Mouse (Mus musculus) heart, embryonic 15.5 days (tissue): ENCODE results near the gene Tuba8. TPM values are rescaled to one million over a fixed set of nuclear protein-coding genes. Genes with fewer than 3 reads are reported as not detected.
A peak's percentile ranks its signal among the peaks of the same experiment; 100 is the strongest.

Experiments
- ATAC-seq: fragments of 200-750 bp; cut with Nextera tagmentation; replicated peaks from 2 replicates; pipeline ENCODE4 v1.8.0; 2017; ENCODE audit warnings: low read depth, moderate TSS enrichment; ENCODE audit not compliant: insufficient number of reproducible peaks, insufficient read depth, low FRiP score
- H3K27ac ChIP-seq: fragments of 300-500 bp; sonication (generic); 2 replicates; pipeline ENCODE4 v1.5.1; 2015; ENCODE audit warnings: mild to moderate bottlenecking, inconsistent platforms
- H3K27me3 ChIP-seq: fragments of 300-500 bp; sonication (generic); 2 replicates; pipeline ENCODE4 v1.6.1; 2015; ENCODE audit warnings: inconsistent platforms
- H3K36me3 ChIP-seq: fragments of 300-500 bp; sonication (generic); 2 replicates; pipeline ENCODE4 v1.6.1; 2015; ENCODE audit warnings: mild to moderate bottlenecking, inconsistent platforms
- H3K4me1 ChIP-seq: fragments of 300-500 bp; sonication (generic); replicated peaks from 2 replicates; pipeline ENCODE4 v1.6.1; 2015; ENCODE audit warnings: inconsistent platforms
- H3K4me2 ChIP-seq: fragments of 300-500 bp; sonication (generic); 2 replicates; pipeline ENCODE4 v1.6.1; 2015; ENCODE audit warnings: inconsistent platforms, mild to moderate bottlenecking, moderate library complexity
- H3K4me3 ChIP-seq: fragments of 300-500 bp; sonication (generic); 2 replicates; pipeline ENCODE4 v1.5.1; 2015; ENCODE audit warnings: mild to moderate bottlenecking, inconsistent platforms
- H3K9ac ChIP-seq: fragments of 300-500 bp; sonication (generic); 2 replicates; pipeline ENCODE4 v1.6.1; 2015; ENCODE audit warnings: mild to moderate bottlenecking, inconsistent platforms
- H3K9me3 ChIP-seq: fragments of 300-500 bp; sonication (generic); replicated peaks from 2 replicates; pipeline ENCODE4 v1.6.1; 2016; ENCODE audit warnings: inconsistent platforms
- WGBS: fragments of 180-500 bp; shearing (Covaris S2); methylation state at CpG from one replicate; pipeline ENCODE4 v1.1.7; 2015; ENCODE audit warnings: mixed read lengths; 5-methylcytosine and 5-hydroxymethylcytosine counted together
- polyA plus RNA-seq: library from polyadenylated mRNA; unstranded; fragments of >200 nt; fragmentation: Nextera tagmentation; extraction: Ambion mirVana; gene quantifications from 2 replicates; pipeline ENCODE4 v1.2.1, GENCODE M21; 2015

Gene Tuba8
- polyA plus RNA-seq, 1 experiment from 2014 or later: 0.58 TPM

DNA sequence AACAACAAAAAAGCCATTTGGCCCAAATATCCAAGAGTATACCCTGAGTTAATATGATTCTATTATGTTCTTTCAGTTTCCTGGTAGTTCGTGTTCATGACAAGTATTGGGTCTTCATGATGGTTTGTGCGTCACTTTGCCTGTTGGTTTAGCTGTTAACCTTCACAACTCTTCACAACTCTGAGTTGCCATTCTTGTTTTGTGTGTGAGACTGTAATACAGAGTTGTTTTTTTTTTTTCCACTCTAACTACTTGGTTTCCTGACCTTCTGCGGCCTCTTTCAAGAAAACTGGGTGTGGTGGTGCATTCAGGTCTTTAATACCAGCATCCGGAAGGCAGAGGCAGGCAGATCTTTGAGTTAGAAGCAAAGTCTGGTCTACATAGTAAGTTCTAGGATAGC is 27.7 kb downstream of the Tuba8 start:
- no peak for ATAC-seq
- 89% methylated on average over 4 of the region's 4 CpGs for WGBS
- Histone ChIP-seq H3K9me3 (no peaks in the 10 kb centered on the region), H3K4me2 (no peak overlapping the region), H3K27me3 (peaks cover 4% of the 10 kb centered on the region; the same call in 1 of the 2 replicates), H3K4me3 (no peak overlapping the region), H3K9ac (no peak overlapping the region), H3K36me3 (no peaks in the 10 kb centered on the region), H3K27ac (no peak overlapping the region), H3K4me1 (no peaks in the 10 kb centered on the region; the same call in 1 of the 2 replicates)

DNA sequence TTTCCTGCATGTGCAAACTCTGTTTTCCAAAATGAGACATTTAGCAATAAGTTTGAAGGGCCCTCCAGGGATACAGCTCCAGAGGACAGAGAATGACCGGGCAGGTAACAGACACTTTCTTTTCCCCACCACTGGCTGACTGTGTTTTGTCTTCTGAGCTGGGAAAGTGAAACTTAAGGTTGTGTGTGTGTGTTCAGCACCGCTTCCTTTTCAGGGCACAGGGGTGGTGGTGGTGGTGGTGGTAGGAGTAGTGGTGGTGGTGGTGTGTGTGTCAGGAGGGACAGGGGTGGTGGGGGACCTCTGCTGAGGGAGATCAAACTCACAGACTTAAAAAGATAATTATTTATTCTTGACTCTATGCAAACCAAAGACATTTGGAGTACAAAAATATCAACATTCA is 31.3 kb downstream of the Tuba8 start:
- no peak for ATAC-seq
- no peaks in the 10 kb centered on the region for H3K36me3 ChIP-seq

DNA sequence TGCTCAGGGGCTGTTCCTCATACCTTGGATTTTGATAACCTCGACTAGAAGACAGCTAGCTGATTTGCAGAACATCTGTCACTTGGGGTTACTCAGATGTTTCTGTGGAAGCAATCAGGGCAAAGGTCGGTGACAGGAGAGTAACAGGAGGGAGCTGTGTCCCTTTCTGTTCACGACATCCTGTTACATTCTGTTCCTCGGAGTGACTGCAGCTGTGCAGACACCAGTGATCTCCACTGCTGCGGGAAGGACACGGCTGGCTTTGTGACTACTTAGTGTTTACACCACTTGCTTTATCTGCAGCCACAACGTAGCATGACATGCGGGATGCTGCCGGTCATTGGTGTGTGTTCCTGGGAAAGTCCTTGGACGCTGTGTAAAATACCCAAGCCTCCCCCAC is 32.7 kb downstream of the Tuba8 start:
- ATAC-seq: no peak
- H3K4me1 ChIP-seq: peaks cover 4% of the 10 kb centered on the region
- no peak overlapping the region for H3K4me3 ChIP-seq
- H3K4me2 ChIP-seq: no peak overlapping the region
- H3K27me3 ChIP-seq: peaks cover 13% of the 10 kb centered on the region
- H3K9me3 ChIP-seq: no peaks in the 10 kb centered on the region
- WGBS: 31% methylated on average over 10 of the region's 10 CpGs
- no peaks in the 10 kb centered on the region for H3K36me3 ChIP-seq
- no peak overlapping the region for H3K27ac ChIP-seq
- H3K9ac ChIP-seq: no peak overlapping the region

More for the DNA sequence above, 31.3 kb downstream of the Tuba8 start:
- Histone ChIP-seq H3K27ac (no peak overlapping the region), H3K4me1 (peaks cover 4% of the 10 kb centered on the region), H3K9me3 (no peaks in the 10 kb centered on the region), H3K4me2 (no peak overlapping the region), H3K27me3 (peaks cover 7% of the 10 kb centered on the region; the same call in 1 of the 2 replicates), H3K9ac (no peak overlapping the region), H3K4me3 (no peak overlapping the region)
- 84% methylated on average over 2 of the region's 2 CpGs for WGBS

DNA sequence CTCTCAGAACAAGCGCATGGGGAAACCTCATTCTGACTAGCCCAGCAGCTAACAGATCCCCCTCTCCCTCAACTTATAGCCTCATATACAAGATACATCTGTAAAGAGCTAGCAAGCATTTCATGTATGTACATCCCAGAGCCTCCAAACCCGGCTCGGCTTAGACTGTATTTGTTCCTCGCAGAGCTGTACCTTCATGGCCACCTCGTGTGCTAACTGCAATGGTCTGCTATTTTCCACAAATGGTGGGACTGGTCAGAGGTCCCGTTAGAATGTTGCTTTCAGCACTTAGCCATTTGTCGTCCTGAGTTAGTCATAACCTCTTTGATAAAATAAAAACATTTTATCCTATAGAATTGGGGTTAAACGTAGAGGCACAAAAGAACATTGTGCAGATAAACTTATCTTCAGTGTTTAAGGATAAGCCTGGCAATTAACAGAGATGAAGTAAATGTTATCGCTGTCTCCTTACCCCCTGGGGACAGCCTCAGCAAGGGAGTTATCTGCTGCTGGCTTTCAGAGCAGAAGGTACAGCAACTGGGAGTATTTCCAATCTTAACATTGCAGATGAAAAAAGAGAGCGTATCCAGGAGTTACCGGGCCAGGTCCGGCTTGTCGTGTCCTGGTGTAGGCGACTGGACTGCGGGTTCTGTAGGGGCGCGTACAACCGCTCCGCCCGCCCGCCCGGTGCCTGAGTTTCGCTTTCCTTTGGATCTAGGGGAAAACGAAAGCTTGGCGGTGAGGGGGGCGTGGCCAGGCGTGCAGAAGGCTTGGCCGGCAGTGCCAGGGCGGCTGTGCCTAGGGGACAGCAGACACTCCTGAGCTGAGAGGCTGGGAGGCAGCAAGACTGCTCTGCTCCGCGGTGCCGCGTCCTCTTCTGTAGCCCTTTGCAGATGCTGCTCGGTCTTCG is 34.9 kb downstream of the Tuba8 start, which contains the start of gene Usp18:
TSS of gene Usp18 (plus strand) at position 780 of the 910 bp plus-strand sequence.
- peaks cover 4% of the 10 kb centered on the region for H3K4me1 ChIP-seq
- H3K27ac ChIP-seq: peak within 1 kb of the TSS; percentile 35
- ATAC-seq: peak; percentile 92
- no peaks in the 10 kb centered on the region for H3K9me3 ChIP-seq
- H3K4me2 ChIP-seq: peak within 1 kb of the TSS; percentile 69
- H3K27me3 ChIP-seq: peaks cover 13% of the 10 kb centered on the region
- no peaks in the 10 kb centered on the region for H3K36me3 ChIP-seq
- peak within 1 kb of the TSS; percentile 76 for H3K4me3 ChIP-seq
- H3K9ac ChIP-seq: peak within 1 kb of the TSS; percentile 69
- 3% methylated on average over 35 of the region's 35 CpGs for WGBS

DNA sequence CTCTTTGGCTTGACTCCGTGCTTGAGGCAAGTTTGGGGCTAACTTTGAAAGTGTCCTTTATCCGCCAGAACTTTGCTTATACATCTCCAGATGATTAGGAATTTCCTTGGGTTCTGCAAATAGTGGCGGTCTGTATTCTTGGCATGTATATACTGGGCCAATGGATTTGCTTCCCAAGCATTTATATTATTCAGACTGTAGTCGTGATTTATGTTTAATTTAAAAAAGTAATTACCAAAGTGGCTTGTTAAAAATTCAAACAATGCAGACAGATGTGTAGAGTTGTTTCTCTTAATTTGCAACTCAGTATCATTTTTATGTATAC is 35.5 kb downstream of the Tuba8 start:
- H3K27ac ChIP-seq: no peak overlapping the region
- no peak for ATAC-seq
- no peaks in the 10 kb centered on the region for H3K9me3 ChIP-seq
- H3K4me2 ChIP-seq: peak overlapping the region; percentile 69
- 7% methylated on average over 4 of the region's 4 CpGs for WGBS
- peaks cover 4% of the 10 kb centered on the region for H3K4me1 ChIP-seq
- peaks cover 13% of the 10 kb centered on the region for H3K27me3 ChIP-seq
- no peaks in the 10 kb centered on the region for H3K36me3 ChIP-seq
- peak overlapping the region; percentile 69 for H3K9ac ChIP-seq
- H3K4me3 ChIP-seq: peak overlapping the region; percentile 76

DNA sequence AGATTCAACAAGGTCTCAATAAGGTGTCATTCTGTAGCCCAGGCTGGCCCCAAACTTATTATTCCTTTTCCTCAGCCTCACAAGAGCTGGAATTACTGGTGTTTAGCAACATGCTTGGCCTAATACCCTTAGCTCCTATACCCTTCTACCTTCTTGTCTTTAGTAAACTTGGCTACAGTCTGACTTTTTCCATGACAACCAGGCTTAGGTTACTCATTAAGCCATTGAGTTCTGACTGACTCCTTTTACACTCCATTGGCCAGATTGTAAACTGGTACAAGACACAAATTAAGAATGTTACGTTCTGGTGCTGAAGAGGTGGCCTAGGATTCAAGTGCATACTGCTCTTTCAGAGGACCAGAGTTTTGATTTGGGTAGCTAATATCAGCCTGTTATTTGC is 39.9 kb downstream of the Tuba8 start:
- Histone ChIP-seq H3K9me3 (no peaks in the 10 kb centered on the region), H3K4me1 (no peaks in the 10 kb centered on the region), H3K4me3 (no peak overlapping the region), H3K4me2 (no peak overlapping the region), H3K36me3 (no peaks in the 10 kb centered on the region), H3K27me3 (peaks cover 6% of the 10 kb centered on the region; the same call in 1 of the 2 replicates), H3K27ac (no peak overlapping the region), H3K9ac (no peak overlapping the region)
- ATAC-seq: no peak
- 75% methylated on average over 1 of the region's 1 CpGs for WGBS

DNA sequence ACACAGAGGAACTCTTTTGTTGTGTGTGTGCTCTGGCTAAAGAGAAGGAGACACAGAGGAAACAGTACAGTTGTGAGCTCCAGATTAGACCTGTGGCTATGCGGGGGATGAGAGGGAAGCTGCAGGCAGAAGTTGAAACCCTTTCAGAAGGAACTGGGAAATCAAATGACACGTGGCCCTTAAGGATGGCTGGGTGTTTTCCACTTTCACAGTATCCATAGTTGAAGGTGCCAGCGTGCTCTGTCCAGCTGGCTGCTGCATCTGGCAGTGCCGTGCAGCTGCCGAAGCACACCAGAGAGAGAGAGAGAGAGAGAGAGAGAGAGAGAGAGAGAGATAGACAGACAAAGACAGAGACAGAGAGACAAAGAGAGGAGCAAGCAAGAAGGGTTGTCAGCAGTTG is 40.8 kb downstream of the Tuba8 start:
- Histone ChIP-seq H3K27me3 (peaks cover 6% of the 10 kb centered on the region; the same call in 1 of the 2 replicates), H3K4me2 (no peak overlapping the region), H3K36me3 (no peaks in the 10 kb centered on the region), H3K9ac (no peak overlapping the region), H3K9me3 (no peaks in the 10 kb centered on the region), H3K27ac (no peak overlapping the region), H3K4me3 (no peak overlapping the region), H3K4me1 (no peaks in the 10 kb centered on the region)
- no peak for ATAC-seq
- WGBS: 51% methylated on average over 5 of the region's 5 CpGs

DNA sequence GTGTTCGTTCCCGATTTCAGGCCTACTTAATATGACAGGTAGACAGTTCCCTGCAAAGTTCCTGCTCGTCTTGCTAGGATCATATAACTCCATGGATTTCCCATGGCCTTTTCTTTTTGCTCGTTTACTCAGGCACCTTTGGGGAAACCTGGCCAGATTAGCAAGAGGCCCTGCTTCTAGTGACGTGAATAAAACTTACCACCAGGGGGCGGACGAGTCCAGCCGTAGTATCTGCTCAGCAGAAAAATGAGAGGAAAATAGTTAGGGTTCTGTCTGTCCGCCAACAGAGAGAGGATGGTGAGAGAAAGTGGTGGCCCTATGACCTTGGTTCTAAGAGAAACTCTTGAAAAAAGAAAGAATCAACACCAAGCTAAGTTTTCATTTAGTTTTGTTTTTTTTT is 50.1 kb downstream of the Tuba8 start:
- no peaks in the 10 kb centered on the region for H3K4me1 ChIP-seq
- no peak overlapping the region for H3K27ac ChIP-seq
- H3K36me3 ChIP-seq: no peaks in the 10 kb centered on the region
- H3K9ac ChIP-seq: no peak overlapping the region
- H3K4me2 ChIP-seq: no peak overlapping the region
- H3K4me3 ChIP-seq: no peak overlapping the region
- no peak for ATAC-seq
- no peaks in the 10 kb centered on the region for H3K27me3 ChIP-seq
- WGBS: 24% methylated on average over 9 of the region's 9 CpGs
- no peaks in the 10 kb centered on the region for H3K9me3 ChIP-seq

DNA sequence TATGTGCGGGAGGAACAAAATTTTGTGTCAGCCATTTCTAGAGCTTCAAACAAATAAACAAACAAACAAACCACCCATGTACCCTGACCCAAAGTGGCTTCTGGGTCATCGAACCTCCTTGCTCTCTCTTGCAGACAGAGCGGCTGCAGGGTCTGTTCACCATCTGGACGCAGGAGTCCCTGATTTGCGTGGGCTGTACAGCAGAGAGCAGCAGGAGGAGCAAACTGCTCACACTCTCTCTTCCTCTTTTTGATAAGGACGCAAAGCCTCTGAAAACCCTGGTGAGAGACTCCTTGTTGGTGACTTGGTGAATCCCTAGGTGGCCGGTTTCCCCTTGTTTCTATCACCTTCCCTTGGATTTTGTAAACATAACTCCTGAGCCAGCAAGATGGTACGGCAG is 50.7 kb downstream of the Tuba8 start:
- Histone ChIP-seq H3K9me3 (no peaks in the 10 kb centered on the region), H3K9ac (no peak overlapping the region), H3K27ac (no peak overlapping the region), H3K4me3 (no peak overlapping the region), H3K4me1 (no peaks in the 10 kb centered on the region), H3K4me2 (no peak overlapping the region), H3K27me3 (no peaks in the 10 kb centered on the region), H3K36me3 (peaks cover 4% of the 10 kb centered on the region; the same call in 1 of the 2 replicates)
- no peak for ATAC-seq
- 57% methylated on average over 8 of the region's 8 CpGs for WGBS

DNA sequence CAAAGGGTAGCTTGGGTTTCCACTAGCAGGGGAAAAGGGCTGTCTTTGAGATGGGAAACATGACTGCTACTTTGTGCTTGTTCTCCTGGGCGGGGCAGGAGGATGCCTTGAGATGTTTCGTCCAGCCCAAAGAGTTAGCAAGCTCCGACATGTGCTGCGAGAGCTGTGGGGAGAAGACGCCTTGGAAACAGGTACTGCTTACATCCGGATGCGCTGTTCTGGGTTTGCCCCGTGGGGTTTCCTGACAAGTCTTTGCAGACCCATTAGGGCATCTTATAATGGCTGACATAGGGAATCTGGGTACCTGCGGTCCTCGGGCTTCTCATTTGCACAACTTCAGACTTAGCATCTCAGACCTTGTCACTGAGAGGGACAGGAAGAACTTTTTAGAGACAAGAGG is 51.5 kb downstream of the Tuba8 start:
- H3K27me3 ChIP-seq: no peaks in the 10 kb centered on the region
- no peaks in the 10 kb centered on the region for H3K4me1 ChIP-seq
- no peak overlapping the region for H3K4me2 ChIP-seq
- WGBS: 83% methylated on average over 10 of the region's 10 CpGs
- ATAC-seq: no peak
- H3K27ac ChIP-seq: no peak overlapping the region
- H3K36me3 ChIP-seq: peaks cover 4% of the 10 kb centered on the region; the same call in 1 of the 2 replicates
- no peak overlapping the region for H3K9ac ChIP-seq
- no peaks in the 10 kb centered on the region for H3K9me3 ChIP-seq
- no peak overlapping the region for H3K4me3 ChIP-seq

DNA sequence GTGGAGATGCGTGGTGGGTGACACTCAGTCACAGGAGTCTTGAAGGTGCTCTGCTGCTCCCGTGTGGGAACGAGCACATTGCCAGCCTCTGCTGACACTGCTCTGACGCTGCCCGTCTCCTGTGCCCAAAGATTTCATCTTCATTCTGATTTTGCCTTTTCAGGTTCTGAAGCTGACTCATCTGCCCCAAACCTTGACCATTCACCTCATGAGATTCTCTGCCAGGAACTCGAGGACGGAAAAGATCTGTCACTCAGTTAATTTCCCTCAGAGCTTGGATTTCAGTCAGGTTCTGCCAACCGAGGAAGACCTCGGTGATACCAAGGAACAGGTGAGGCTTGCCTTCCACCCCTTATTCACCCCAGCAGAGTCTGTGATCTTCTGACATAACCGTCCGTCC is 52.0 kb downstream of the Tuba8 start:
- 86% methylated on average over 11 of the region's 11 CpGs for WGBS
- ATAC-seq: no peak
- H3K27me3 ChIP-seq: no peaks in the 10 kb centered on the region
- H3K4me2 ChIP-seq: no peak overlapping the region
- H3K9me3 ChIP-seq: no peaks in the 10 kb centered on the region
- H3K36me3 ChIP-seq: peaks cover 4% of the 10 kb centered on the region; the same call in 1 of the 2 replicates
- H3K4me3 ChIP-seq: no peak overlapping the region
- H3K4me1 ChIP-seq: no peaks in the 10 kb centered on the region
- no peak overlapping the region for H3K9ac ChIP-seq
- H3K27ac ChIP-seq: no peak overlapping the region

DNA sequence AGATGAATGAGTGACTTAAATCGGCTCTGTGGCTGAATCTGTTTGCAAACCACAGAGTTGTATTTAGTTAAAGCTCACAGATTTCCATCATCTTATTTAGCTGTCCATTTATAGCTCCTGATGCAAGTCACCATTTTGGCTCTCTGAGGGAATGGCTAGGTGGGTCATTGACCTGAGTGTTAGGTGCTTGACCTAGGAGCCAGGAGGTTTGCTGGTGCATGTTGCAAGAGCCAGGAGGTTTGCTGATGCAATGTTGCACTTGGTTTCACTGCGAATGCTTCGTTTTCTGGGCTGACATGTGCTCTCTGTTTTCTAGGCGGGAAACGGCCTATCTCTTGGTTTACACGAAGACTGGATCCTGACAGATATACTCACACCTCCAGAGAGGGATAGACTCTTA is 59.7 kb downstream of the Tuba8 start:
- peaks cover 3% of the 10 kb centered on the region; the same call in 1 of the 2 replicates for H3K4me1 ChIP-seq
- no peak overlapping the region for H3K9ac ChIP-seq
- no peaks in the 10 kb centered on the region for H3K27me3 ChIP-seq
- no peak for ATAC-seq
- no peaks in the 10 kb centered on the region for H3K9me3 ChIP-seq
- H3K4me3 ChIP-seq: no peak overlapping the region
- H3K4me2 ChIP-seq: no peak overlapping the region
- WGBS: 77% methylated on average over 6 of the region's 6 CpGs
- H3K36me3 ChIP-seq: peaks cover 4% of the 10 kb centered on the region; the same call in 1 of the 2 replicates
- no peak overlapping the region for H3K27ac ChIP-seq
